Mouse (Mus musculus) lung, embryonic 16.5 days (tissue): Measurements from ENCODE around the gene Acbd3. TPM values are rescaled to one million over a fixed set of nuclear protein-coding genes. Genes with fewer than 3 reads are reported as not detected.
A peak's percentile ranks its signal among the peaks of the same experiment; 100 is the strongest.

Experiments
- ATAC-seq: fragments of 200-750 bp; cut with Nextera tagmentation; 2 replicates; pipeline ENCODE4 v1.8.0; 2017; ENCODE audit warnings: low read depth, mild to moderate bottlenecking, moderate library complexity
- H3K27ac ChIP-seq: fragments of 300-500 bp; sonication (generic); 2 replicates; pipeline ENCODE4 v1.5.1; 2014; ENCODE audit warnings: mild to moderate bottlenecking, control low read depth, low read length
- H3K27me3 ChIP-seq: fragments of 300-500 bp; sonication (generic); 2 replicates; pipeline ENCODE4 v1.6.1; 2014; ENCODE audit warnings: low read depth, low read length, mixed read lengths; ENCODE audit not compliant: control insufficient read depth, insufficient read depth
- H3K36me3 ChIP-seq: fragments of 300-500 bp; sonication (generic); 2 replicates; pipeline ENCODE4 v1.6.1; 2014; ENCODE audit warnings: low read length; ENCODE audit not compliant: control insufficient read depth, insufficient read depth
- H3K4me1 ChIP-seq: fragments of 300-500 bp; sonication (generic); replicated peaks from 2 replicates; pipeline ENCODE4 v1.6.1; 2014; ENCODE audit warnings: low read length, mixed read lengths; ENCODE audit not compliant: control insufficient read depth, insufficient read depth
- H3K4me2 ChIP-seq: fragments of 300-500 bp; sonication (generic); 2 replicates; pipeline ENCODE4 v1.6.1; 2014; ENCODE audit warnings: low read depth, low read length, control low read depth
- H3K4me3 ChIP-seq: fragments of 300-500 bp; sonication (generic); 2 replicates; pipeline ENCODE4 v1.5.1; 2014; ENCODE audit warnings: mild to moderate bottlenecking, low read length, control low read depth
- H3K9ac ChIP-seq: fragments of 300-500 bp; sonication (generic); 2 replicates; pipeline ENCODE4 v1.6.1; 2014; ENCODE audit warnings: low read length, control low read depth
- H3K9me3 ChIP-seq: fragments of 300-500 bp; sonication (generic); 2 replicates; pipeline ENCODE4 v1.6.1; 2016; ENCODE audit warnings: low read length; ENCODE audit not compliant: control insufficient read depth
- WGBS: fragments of 180-500 bp; shearing (Covaris S2); extraction: QIAGEN DNeasy Blood & Tissue Kit; methylation state at CpG from one replicate; pipeline ENCODE4 v1.1.7; 2014; 5-methylcytosine and 5-hydroxymethylcytosine counted together
- polyA plus RNA-seq: library from polyadenylated mRNA; unstranded; fragments of >200 nt; fragmentation: Nextera tagmentation; extraction: Ambion mirVana; gene quantifications from 2 replicates; pipeline ENCODE4 v1.2.1, GENCODE M21; 2015

Gene Acbd3
- polyA plus RNA-seq, 1 experiment from 2014 or later = 20.7 TPM

- no peaks in the 10 kb centered on the region for H3K9me3 ChIP-seq
- H3K9ac ChIP-seq = no peak overlapping the region
- H3K27ac ChIP-seq = no peak overlapping the region
- H3K27me3 ChIP-seq = no peaks in the 10 kb centered on the region
- ATAC-seq = no peak
- WGBS = 49% methylated on average over 6 of the region's 6 CpGs
- H3K4me1 ChIP-seq = no peaks in the 10 kb centered on the region
- H3K36me3 ChIP-seq = no peaks in the 10 kb centered on the region
- no peak overlapping the region for H3K4me2 ChIP-seq
- no peak overlapping the region for H3K4me3 ChIP-seq
These were observed 6.4 kb upstream of the Acbd3 start for GRCm38 (mm10) chr1:180719483-180719882.

GRCm38 (mm10) chr1:180719951-180720689 lies 5.7 kb upstream of the Acbd3 start:
- Histone ChIP-seq H3K9ac (no peak overlapping the region), H3K27ac (no peak overlapping the region), H3K9me3 (no peaks in the 10 kb centered on the region), H3K36me3 (no peaks in the 10 kb centered on the region), H3K4me1 (peaks cover 3% of the 10 kb centered on the region), H3K27me3 (no peaks in the 10 kb centered on the region), H3K4me2 (no peak overlapping the region), H3K4me3 (no peak overlapping the region)
- peak; percentile 58; the same call in 1 of the 2 replicates for ATAC-seq
- 38% methylated on average over 5 of the region's 5 CpGs for WGBS

- no peaks in the 10 kb centered on the region for H3K27me3 ChIP-seq
- 61% methylated on average over 1 of the region's 1 CpGs for WGBS
- no peak overlapping the region for H3K4me3 ChIP-seq
- no peaks in the 10 kb centered on the region for H3K9me3 ChIP-seq
- peaks cover 12% of the 10 kb centered on the region for H3K4me1 ChIP-seq
- no peak overlapping the region for H3K27ac ChIP-seq
- no peak for ATAC-seq
- H3K9ac ChIP-seq = no peak overlapping the region
- H3K36me3 ChIP-seq = no peaks in the 10 kb centered on the region
- H3K4me2 ChIP-seq = no peak overlapping the region
These were observed 3.2 kb upstream of the Acbd3 start for GRCm38 (mm10) chr1:180722608-180723007.

GRCm38 (mm10) chr1:180723701-180724238 lies 2.1 kb upstream of the Acbd3 start:
- no peak overlapping the region for H3K9ac ChIP-seq
- no peaks in the 10 kb centered on the region for H3K9me3 ChIP-seq
- no peak overlapping the region for H3K27ac ChIP-seq
- WGBS = 12% methylated on average over 1 of the region's 1 CpGs
- H3K4me1 ChIP-seq = peaks cover 19% of the 10 kb centered on the region
- no peak overlapping the region for H3K4me3 ChIP-seq
- ATAC-seq = no peak
- no peak overlapping the region for H3K4me2 ChIP-seq
- H3K36me3 ChIP-seq = no peaks in the 10 kb centered on the region
- no peaks in the 10 kb centered on the region for H3K27me3 ChIP-seq

GRCm38 (mm10) chr1:180726183-180726582 lies 340 bp downstream of the Acbd3 start:
- peak overlapping the region; percentile 71 for H3K4me2 ChIP-seq
- ATAC-seq = peak; percentile 72
- peak overlapping the region; percentile 98 for H3K9ac ChIP-seq
- H3K9me3 ChIP-seq = no peaks in the 10 kb centered on the region
- peaks cover 19% of the 10 kb centered on the region for H3K4me1 ChIP-seq
- H3K36me3 ChIP-seq = no peaks in the 10 kb centered on the region
- under 1% methylated on average over 41 of the region's 42 CpGs for WGBS
- peak overlapping the region; percentile 90 for H3K27ac ChIP-seq
- H3K27me3 ChIP-seq = no peaks in the 10 kb centered on the region
- H3K4me3 ChIP-seq = peak overlapping the region; percentile 87

- no peaks in the 10 kb centered on the region for H3K9me3 ChIP-seq
- no peak for ATAC-seq
- H3K27ac ChIP-seq = no peak overlapping the region
- peaks cover 1% of the 10 kb centered on the region for H3K36me3 ChIP-seq
- no peak overlapping the region for H3K4me2 ChIP-seq
- no peaks in the 10 kb centered on the region for H3K27me3 ChIP-seq
- WGBS = 92% methylated on average over 3 of the region's 3 CpGs
- H3K4me3 ChIP-seq = no peak overlapping the region
- no peak overlapping the region for H3K9ac ChIP-seq
- H3K4me1 ChIP-seq = peaks cover 19% of the 10 kb centered on the region
These were observed 3.4 kb downstream of the Acbd3 start for GRCm38 (mm10) chr1:180729231-180729630.

- H3K9ac ChIP-seq = no peak overlapping the region
- no peak for ATAC-seq
- H3K9me3 ChIP-seq = no peaks in the 10 kb centered on the region; the same call in 1 of the 2 replicates
- no peaks in the 10 kb centered on the region for H3K4me1 ChIP-seq
- no peak overlapping the region for H3K27ac ChIP-seq
- no peaks in the 10 kb centered on the region for H3K27me3 ChIP-seq
- no peak overlapping the region for H3K4me3 ChIP-seq
- peaks cover 58% of the 10 kb centered on the region for H3K36me3 ChIP-seq
- no peak overlapping the region for H3K4me2 ChIP-seq
These were observed 22.0 kb downstream of the Acbd3 start for GRCm38 (mm10) chr1:180747827-180748226.

- Histone ChIP-seq H3K9me3 (no peaks in the 10 kb centered on the region), H3K9ac (no peak overlapping the region), H3K36me3 (peaks cover 37% of the 10 kb centered on the region), H3K27me3 (no peaks in the 10 kb centered on the region), H3K4me3 (no peak overlapping the region), H3K4me1 (no peaks in the 10 kb centered on the region), H3K27ac (no peak overlapping the region), H3K4me2 (no peak overlapping the region)
- WGBS = 90% methylated on average over 11 of the region's 11 CpGs
- no peak for ATAC-seq
These were observed 26.3 kb downstream of the Acbd3 start for GRCm38 (mm10) chr1:180752115-180752514.

- WGBS = 84% methylated on average over 8 of the region's 8 CpGs
- ATAC-seq = no peak
These were observed 28.5 kb downstream of the Acbd3 start for GRCm38 (mm10) chr1:180754376-180754775.

More at GRCm38 (mm10) chr1:180754376-180754775, 28.5 kb downstream of the Acbd3 start:
- Histone ChIP-seq H3K27ac (no peak overlapping the region), H3K9ac (no peak overlapping the region), H3K4me2 (no peak overlapping the region), H3K27me3 (no peaks in the 10 kb centered on the region), H3K4me3 (no peak overlapping the region), H3K4me1 (no peaks in the 10 kb centered on the region), H3K9me3 (no peaks in the 10 kb centered on the region), H3K36me3 (peaks cover 21% of the 10 kb centered on the region)
